ENCODE assay signal across 13 mouse cellular contexts in the genomic region with DNA sequence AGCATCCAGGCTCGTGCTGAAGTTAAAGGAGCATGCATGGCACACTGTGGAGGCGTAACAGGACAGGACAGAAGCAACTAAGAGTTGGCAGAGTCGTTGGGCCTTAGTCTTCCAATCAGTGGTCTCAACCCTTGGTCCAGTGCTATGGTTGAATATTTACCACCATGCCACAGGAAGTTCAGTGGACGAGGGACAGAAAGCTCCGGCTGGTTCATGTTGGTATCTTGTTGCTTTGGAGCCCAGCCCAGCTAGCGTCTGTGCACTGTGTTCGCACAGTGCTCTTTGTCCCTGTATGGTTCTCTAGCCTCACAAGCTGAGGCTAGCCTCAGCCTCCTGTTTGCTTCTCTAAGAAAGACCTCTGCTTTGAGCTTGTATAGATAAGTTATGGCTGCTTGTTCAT.
DNase-seq lines count a peak whose midpoint lies in the region.
"Had no signal": no experiment of that assay in that cellular context is flagged by ENCODE, and none has a peak within 500 bp of the region (broad histone marks: within the 10 kb centered on the region; RNA-seq: fewer than 3 reads in every experiment).

No protein-coding gene starts in this region.

- DNase-seq in kidney, adult 8-10 months, result peak; percentile 64 to 68
- DNase-seq in kidney, postnatal 4 days, result no peak
- DNase-seq in kidney, postnatal 10 days, result peak; percentile 27
- peak; percentile 72 to 82 for DNase-seq in kidney, postnatal 36 days
- DNase-seq in layer of hippocampus, adult 11-12 months (ENCODE audit: low spot score), result no peak
- no peak for DNase-seq in heart, postnatal 10 days
- DNase-seq: adrenal gland, adult 2 months; adrenal gland, postnatal 25 days; cerebellum, adult 2 months; cerebellum, postnatal 10 days; forebrain, postnatal 0 days; gastrocnemius, postnatal 14 days; heart, adult 2 months had no signal

- intact Hi-C loops in heart, postnatal 10 days (cut with DNase I), result no loop called here

Comparison
In these comparisons a context has a peak if more than half of its experiments do, and no peak if none do; other contexts are left out.
1. DNase-seq: peak in kidney, adult 8-10 months (2 of 2), kidney, postnatal 10 days (single experiment) and kidney, postnatal 36 days (2 of 2); none in kidney, postnatal 4 days (0 of 2), layer of hippocampus, adult 11-12 months (single experiment) and heart, postnatal 10 days (0 of 2).